Mouse (Mus musculus): ENCODE data around the gene Ikzf4. TPM values are rescaled to one million over a fixed set of nuclear protein-coding genes. Genes with fewer than 3 reads are reported as not detected.

The Ikzf4 gene
- polyA plus RNA-seq, 1 experiment from 2014 or later: 2.8 TPM

DNA sequence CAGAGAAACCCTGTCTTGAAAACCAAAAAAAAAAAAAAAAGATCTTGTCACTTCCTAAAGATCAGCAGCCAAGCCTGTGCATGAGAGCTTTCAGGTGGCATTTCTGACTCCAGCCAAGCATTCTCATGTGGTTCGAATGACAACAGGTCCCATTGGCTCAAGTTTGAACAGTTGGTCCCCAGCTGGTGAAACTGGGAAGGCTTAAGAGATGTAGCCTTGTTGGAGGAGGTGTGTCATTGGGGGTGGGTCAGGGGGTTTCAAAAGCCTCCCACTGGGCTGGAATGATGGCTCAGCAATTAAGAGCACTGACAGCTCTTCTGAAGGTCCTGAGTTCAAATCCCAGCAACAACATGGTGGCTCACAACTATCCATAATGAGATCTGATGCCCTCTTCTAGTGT, 44.3 kb downstream of the Ikzf4 start:
- Histone ChIP-seq H3K4me1 (ENCODE audit: control insufficient read depth, insufficient read depth, low read length) (no peaks in the 10 kb centered on the region), H3K4me2 (replicated peaks; ENCODE audit: low read depth, low read length) (no peak overlapping the region), H3K27me3 (ENCODE audit: control insufficient read depth, insufficient read depth, low read length) (no peaks in the 10 kb centered on the region), H3K36me3 (ENCODE audit: control insufficient read depth, insufficient read depth, low read length) (no peaks in the 10 kb centered on the region), H3K27ac (ENCODE audit: low read depth, low read length) (no peak overlapping the region), H3K9ac (ENCODE audit: low read depth, low read length) (no peak overlapping the region), H3K9me3 (ENCODE audit: control insufficient read depth, low read length) (no peaks in the 10 kb centered on the region), H3K4me3 (ENCODE audit: low read length) (no peak overlapping the region)
- WGBS: 91% methylated on average over 1 of the region's 1 CpGs
- no peak for ATAC-seq (ENCODE audit: low FRiP score, low TSS enrichment)

DNA sequence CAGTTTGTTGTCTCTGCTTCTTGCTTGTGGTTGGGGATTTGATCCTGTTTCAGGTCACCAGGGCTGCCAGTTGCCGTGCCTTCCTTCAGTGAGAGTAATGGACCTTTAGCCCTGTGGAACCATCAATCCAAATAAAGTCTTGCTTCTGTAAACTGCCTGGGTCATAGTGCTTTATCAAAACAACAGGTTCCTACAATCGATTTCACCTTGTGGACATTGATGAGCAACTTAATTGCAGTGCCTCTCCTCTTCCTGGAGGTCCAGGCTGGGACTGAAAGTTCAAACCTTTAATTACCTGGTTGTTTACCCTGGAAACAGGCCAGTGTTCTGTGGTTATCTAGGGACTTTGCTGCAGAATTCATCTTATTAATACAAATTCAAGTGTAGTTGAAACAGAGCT, 47.3 kb downstream of the Ikzf4 start:
- H3K9ac ChIP-seq (ENCODE audit: low read depth, low read length): no peak overlapping the region
- no peak for ATAC-seq (ENCODE audit: low FRiP score, low TSS enrichment)

GRCm38 (mm10) chr10:128592797-128593196, 53.0 kb downstream of the Ikzf4 start:
- H3K27me3 ChIP-seq (ENCODE audit: control insufficient read depth, insufficient read depth, low read length): peaks cover 23% of the 10 kb centered on the region
- no peak for ATAC-seq (ENCODE audit: low FRiP score, low TSS enrichment)
- no peak overlapping the region for H3K4me2 ChIP-seq (replicated peaks; ENCODE audit: low read depth, low read length)
- H3K9ac ChIP-seq (ENCODE audit: low read depth, low read length): no peak overlapping the region
- no peak overlapping the region for H3K4me3 ChIP-seq (ENCODE audit: low read length)
- 0 out of 2 replicates have a peak, but pooled peaks cover 3% of the 10 kb centered on the region for H3K4me1 ChIP-seq (ENCODE audit: control insufficient read depth, insufficient read depth, low read length)
- no peaks in the 10 kb centered on the region for H3K36me3 ChIP-seq (ENCODE audit: control insufficient read depth, insufficient read depth, low read length)
- no peak overlapping the region for H3K27ac ChIP-seq (ENCODE audit: low read depth, low read length)
- 82% methylated on average over 5 of the region's 5 CpGs for WGBS
- H3K9me3 ChIP-seq (ENCODE audit: control insufficient read depth, low read length): no peaks in the 10 kb centered on the region

More for the DNA sequence above, 47.3 kb downstream of the Ikzf4 start:
- H3K27me3 ChIP-seq (ENCODE audit: control insufficient read depth, insufficient read depth, low read length): no peaks in the 10 kb centered on the region
- no peaks in the 10 kb centered on the region for H3K36me3 ChIP-seq (ENCODE audit: control insufficient read depth, insufficient read depth, low read length)
- H3K4me1 ChIP-seq (ENCODE audit: control insufficient read depth, insufficient read depth, low read length): no peaks in the 10 kb centered on the region
- no peak overlapping the region for H3K27ac ChIP-seq (ENCODE audit: low read depth, low read length)
- 21% methylated on average over 2 of the region's 2 CpGs for WGBS
- H3K9me3 ChIP-seq (ENCODE audit: control insufficient read depth, low read length): no peaks in the 10 kb centered on the region
- H3K4me3 ChIP-seq (ENCODE audit: low read length): no peak overlapping the region
- H3K4me2 ChIP-seq (replicated peaks; ENCODE audit: low read depth, low read length): no peak overlapping the region

DNA sequence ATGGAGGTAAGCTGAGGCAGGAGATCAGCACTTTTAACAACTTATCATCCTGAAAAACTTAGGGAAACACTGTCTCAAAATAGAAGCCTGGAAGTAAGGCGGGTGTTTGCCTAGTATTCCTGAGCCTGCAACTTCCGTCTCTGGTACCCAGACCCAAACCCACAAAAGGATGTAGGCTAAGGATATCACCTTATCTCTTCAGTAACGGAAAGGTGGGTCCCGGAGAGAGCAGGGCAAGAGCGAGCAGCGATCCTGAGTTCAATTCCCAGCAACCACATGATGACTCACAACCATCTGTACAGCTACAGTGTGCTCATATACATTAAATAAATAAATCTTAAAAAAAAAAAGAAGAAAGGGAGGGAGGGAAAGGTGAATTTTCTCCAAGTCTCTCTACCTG, 54.4 kb downstream of the Ikzf4 start:
- Histone ChIP-seq H3K9me3 (ENCODE audit: control insufficient read depth, low read length) (no peaks in the 10 kb centered on the region), H3K4me1 (ENCODE audit: control insufficient read depth, insufficient read depth, low read length) (0 out of 2 replicates have a peak, but pooled peaks cover 3% of the 10 kb centered on the region), H3K27ac (ENCODE audit: low read depth, low read length) (no peak overlapping the region), H3K4me3 (ENCODE audit: low read length) (no peak overlapping the region), H3K36me3 (ENCODE audit: control insufficient read depth, insufficient read depth, low read length) (no peaks in the 10 kb centered on the region), H3K4me2 (replicated peaks; ENCODE audit: low read depth, low read length) (no peak overlapping the region), H3K27me3 (ENCODE audit: control insufficient read depth, insufficient read depth, low read length) (peaks cover 25% of the 10 kb centered on the region), H3K9ac (ENCODE audit: low read depth, low read length) (no peak overlapping the region)
- no peak for ATAC-seq (ENCODE audit: low FRiP score, low TSS enrichment)
- WGBS: 85% methylated on average over 6 of the region's 6 CpGs

- peak; percentile 51 for ATAC-seq (ENCODE audit: low FRiP score, low TSS enrichment)
- Histone ChIP-seq H3K27me3 (ENCODE audit: control insufficient read depth, insufficient read depth, low read length) (peaks cover 25% of the 10 kb centered on the region), H3K36me3 (ENCODE audit: control insufficient read depth, insufficient read depth, low read length) (no peaks in the 10 kb centered on the region), H3K9ac (ENCODE audit: low read depth, low read length) (peak overlapping the region; percentile 60), H3K4me2 (replicated peaks; ENCODE audit: low read depth, low read length) (peak overlapping the region; percentile 97), H3K27ac (ENCODE audit: low read depth, low read length) (peak overlapping the region; percentile 85), H3K9me3 (ENCODE audit: control insufficient read depth, low read length) (no peaks in the 10 kb centered on the region), H3K4me1 (ENCODE audit: control insufficient read depth, insufficient read depth, low read length) (0 out of 2 replicates have a peak, but pooled peaks cover 3% of the 10 kb centered on the region), H3K4me3 (ENCODE audit: low read length) (peak overlapping the region; percentile 71)
- under 1% methylated on average over 34 of the region's 43 CpGs for WGBS
These were observed 55.5 kb downstream of the Ikzf4 start for GRCm38 (mm10) chr10:128590193-128590690.

- Histone ChIP-seq H3K9ac (ENCODE audit: low read depth, low read length) (peak within 1 kb of the TSS; percentile 60), H3K4me3 (ENCODE audit: low read length) (peak within 1 kb of the TSS; percentile 71), H3K9me3 (ENCODE audit: control insufficient read depth, low read length) (no peaks in the 10 kb centered on the region), H3K36me3 (ENCODE audit: control insufficient read depth, insufficient read depth, low read length) (no peaks in the 10 kb centered on the region), H3K4me1 (ENCODE audit: control insufficient read depth, insufficient read depth, low read length) (0 out of 2 replicates have a peak, but pooled peaks cover 3% of the 10 kb centered on the region), H3K27ac (ENCODE audit: low read depth, low read length) (peak within 1 kb of the TSS; percentile 85), H3K4me2 (replicated peaks; ENCODE audit: low read depth, low read length) (peak within 1 kb of the TSS; percentile 97), H3K27me3 (ENCODE audit: control insufficient read depth, insufficient read depth, low read length) (peaks cover 25% of the 10 kb centered on the region)
- ATAC-seq (ENCODE audit: low FRiP score, low TSS enrichment): peak; percentile 69
- under 1% methylated on average over 43 of the region's 43 CpGs for WGBS
These were observed 56.2 kb downstream of the Ikzf4 start, which contains the start of gene Erbb3 for GRCm38 (mm10) chr10:128589464-128590192. TSS of gene Erbb3 (minus strand) at chr10:128589652.

GRCm38 (mm10) chr10:128588775-128589463, 56.9 kb downstream of the Ikzf4 start:
- Histone ChIP-seq H3K9me3 (ENCODE audit: control insufficient read depth, low read length) (no peaks in the 10 kb centered on the region), H3K27ac (ENCODE audit: low read depth, low read length) (peak overlapping the region; percentile 85), H3K4me1 (ENCODE audit: control insufficient read depth, insufficient read depth, low read length) (peaks cover 3% of the 10 kb centered on the region; the same call in 1 of the 2 replicates), H3K4me3 (ENCODE audit: low read length) (peak overlapping the region; percentile 71), H3K9ac (ENCODE audit: low read depth, low read length) (peak overlapping the region; percentile 60), H3K27me3 (ENCODE audit: control insufficient read depth, insufficient read depth, low read length) (peaks cover 25% of the 10 kb centered on the region), H3K4me2 (replicated peaks; ENCODE audit: low read depth, low read length) (peak overlapping the region; percentile 97), H3K36me3 (ENCODE audit: control insufficient read depth, insufficient read depth, low read length) (no peaks in the 10 kb centered on the region)
- 2% methylated on average over 23 of the region's 23 CpGs for WGBS
- peak; percentile 28 for ATAC-seq (ENCODE audit: low FRiP score, low TSS enrichment)

DNA sequence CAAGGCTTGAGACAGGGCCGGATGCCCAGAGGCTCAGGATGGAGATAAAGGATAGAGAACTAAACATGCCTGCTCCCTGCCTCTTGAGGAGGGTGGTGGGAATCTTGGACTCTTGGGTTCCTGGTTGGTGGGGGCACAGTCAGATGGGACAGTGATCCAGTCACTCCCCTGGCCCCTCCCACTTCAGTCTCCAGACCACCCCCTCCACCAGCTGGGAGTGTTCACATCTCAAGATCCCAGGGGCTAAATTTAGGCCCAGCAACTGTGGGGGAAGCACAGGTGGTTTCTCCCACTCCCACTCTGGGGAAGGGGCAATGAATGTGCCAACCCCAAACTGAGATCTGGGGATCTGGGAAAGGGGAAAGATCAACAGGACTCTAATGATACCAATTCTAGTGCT, 57.7 kb downstream of the Ikzf4 start:
- peak overlapping the region; percentile 71 for H3K4me3 ChIP-seq (ENCODE audit: low read length)
- no peaks in the 10 kb centered on the region for H3K9me3 ChIP-seq (ENCODE audit: control insufficient read depth, low read length)
- ATAC-seq (ENCODE audit: low FRiP score, low TSS enrichment): no peak
- H3K4me2 ChIP-seq (replicated peaks; ENCODE audit: low read depth, low read length): peak overlapping the region; percentile 33
- WGBS: 30% methylated on average over 1 of the region's 1 CpGs
- 0 out of 2 replicates have a peak overlapping the region, but pooled peaks have one; percentile 18 for H3K27ac ChIP-seq (ENCODE audit: low read depth, low read length)
- no peak overlapping the region for H3K9ac ChIP-seq (ENCODE audit: low read depth, low read length)
- H3K4me1 ChIP-seq (ENCODE audit: control insufficient read depth, insufficient read depth, low read length): peaks cover 3% of the 10 kb centered on the region; the same call in 1 of the 2 replicates
- no peaks in the 10 kb centered on the region for H3K36me3 ChIP-seq (ENCODE audit: control insufficient read depth, insufficient read depth, low read length)
- H3K27me3 ChIP-seq (ENCODE audit: control insufficient read depth, insufficient read depth, low read length): peaks cover 25% of the 10 kb centered on the region
